8 mouse cellular contexts compared by ENCODE assay signal in genomic region chr1:184033390-184034010, GRCm38 (mm10). TPM values are rescaled to one million over a fixed set of nuclear protein-coding genes. Genes with fewer than 3 reads are reported as not detected.
DNase-seq lines count a peak whose midpoint lies in the region; ATAC-seq and TF ChIP-seq lines count a peak whose summit lies in the region.

No protein-coding gene starts in this region.

- peak overlapping the region; percentile 83 for H3K9ac ChIP-seq in ES-E14 (ENCODE audit: insufficient read depth, low read depth, low read length, poor library complexity, severe bottlenecking)
- H3K9ac ChIP-seq in embryonic facial prominence, embryonic 12.5 days = peak overlapping the region; percentile 75
- H3K9ac ChIP-seq in heart, embryonic 12.5 days = peak overlapping the region; percentile 96

- H3K4me2 ChIP-seq in embryonic facial prominence, embryonic 12.5 days (replicated peaks) = peak overlapping the region; percentile 85
- H3K4me2 ChIP-seq in heart, embryonic 12.5 days = peak overlapping the region; percentile 84

- DNase-seq in ES-E14 (ENCODE audit: low read depth, low spot score) = no peak
- DNase-seq in left cerebral cortex, adult 9 months (ENCODE audit: low spot score in 2 of 2) = peak; percentile 22 to 51
- DNase-seq in skeletal muscle tissue, adult 2 months (ENCODE audit: low read depth, low spot score) = peak; percentile 70
- no peak for DNase-seq in natural killer cell, adult 2 months (ENCODE audit: low spot score in 2 of 2)

- H3K9me3 ChIP-seq in ES-E14 (ENCODE audit: control insufficient read depth, insufficient read depth, low read depth, low read length) = no peaks in the 10 kb centered on the region
- no peaks in the 10 kb centered on the region for H3K9me3 ChIP-seq in embryonic facial prominence, embryonic 12.5 days
- no peaks in the 10 kb centered on the region for H3K9me3 ChIP-seq in heart, embryonic 12.5 days (replicated peaks)

- in situ Hi-C loops in ES-E14 (cut with MboI; ENCODE audit: low sequenced_read_pairs in 2 of 2, unreplicated experiment in 2 of 2) = no loop called here

- H3K36me3 ChIP-seq in C2C12 (ENCODE audit: control insufficient read depth, insufficient read depth) (peaks cover 21% of the 10 kb centered on the region), ES-E14 (ENCODE audit: control insufficient read depth, insufficient read depth, low read length, poor library complexity, severe bottlenecking) (no peaks in the 10 kb centered on the region)
- no peaks in the 10 kb centered on the region for H3K36me3 ChIP-seq in embryonic facial prominence, embryonic 12.5 days
- peaks cover 19% of the 10 kb centered on the region for H3K36me3 ChIP-seq in heart, embryonic 12.5 days

- peaks cover 33% of the 10 kb centered on the region for H3K79me3 ChIP-seq in C2C12 (ENCODE audit: low read depth)

- peak; percentile 77 for TF ChIP-seq CTCF in C2C12 (IDR thresholded peaks at IDR 0.05; ENCODE audit: control insufficient read depth, insufficient read depth, insufficient read length)

- WGBS in embryonic facial prominence, embryonic 12.5 days = under 1% methylated on average over 62 of the region's 63 CpGs
- under 1% methylated on average over 63 of the region's 63 CpGs for WGBS in heart, embryonic 12.5 days

- H3K4me1 ChIP-seq in ES-E14 (ENCODE audit: control insufficient read depth in 2 of 2, insufficient read depth in 2 of 2, low read length in 2 of 2, poor library complexity in 1 of 2) = peaks cover 0 to 3% of the 10 kb centered on the region in 2 experiments; a peak in 1 of 4 replicates
- H3K4me1 ChIP-seq in embryonic facial prominence, embryonic 12.5 days = 0 out of 2 replicates have a peak, but pooled peaks cover 10% of the 10 kb centered on the region
- peaks cover 36% of the 10 kb centered on the region for H3K4me1 ChIP-seq in heart, embryonic 12.5 days (replicated peaks)

- H3K27me3 ChIP-seq in C2C12 (ENCODE audit: control insufficient read depth, insufficient read depth, insufficient read length) = no peaks in the 10 kb centered on the region
- 0 out of 2 replicates have a peak, but pooled peaks cover 3% of the 10 kb centered on the region for H3K27me3 ChIP-seq in embryonic facial prominence, embryonic 12.5 days
- no peaks in the 10 kb centered on the region for H3K27me3 ChIP-seq in heart, embryonic 12.5 days (replicated peaks)

- H3ac ChIP-seq in C2C12 (ENCODE audit: control insufficient read depth, insufficient read length, low read depth) = peak overlapping the region; percentile 71

- H3K79me2 ChIP-seq in C2C12 (ENCODE audit: control insufficient read depth, insufficient read depth) = peaks cover 42% of the 10 kb centered on the region

- ATAC-seq in embryonic facial prominence, embryonic 12.5 days (ENCODE audit: insufficient number of reproducible peaks, insufficient read depth, low FRiP score, low TSS enrichment) = peak; percentile 73
- peak; percentile 83 for ATAC-seq in heart, embryonic 12.5 days (ENCODE audit: insufficient number of reproducible peaks, low FRiP score)
- peak; percentile 53 for ATAC-seq in megakaryocyte-erythroid progenitor cell, adult 5-6 weeks (replicated peaks; ENCODE audit: low FRiP score, low TSS enrichment, poor library complexity, severe bottlenecking)

- peak overlapping the region; percentile 30; the same call in 1 of the 2 replicates for H3K27ac ChIP-seq in ES-E14 (ENCODE audit: insufficient read depth, low read depth, low read length, poor library complexity, severe bottlenecking)
- H3K27ac ChIP-seq in embryonic facial prominence, embryonic 12.5 days = peak overlapping the region; percentile 94
- H3K27ac ChIP-seq in heart, embryonic 12.5 days (ENCODE audit: poor library complexity, severe bottlenecking) = peak overlapping the region; percentile 98

- H3K4me3 ChIP-seq in C2C12 (ENCODE audit: insufficient read depth, poor library complexity, severe bottlenecking) (peak overlapping the region; percentile 46), ES-E14 (ENCODE audit: insufficient read depth in 1 of 2, low read depth in 1 of 2, low read length in 2 of 2, poor library complexity in 1 of 2, severe bottlenecking in 1 of 2) (peak overlapping the region; percentile 86 to 87)
- H3K4me3 ChIP-seq in embryonic facial prominence, embryonic 12.5 days = peak overlapping the region; percentile 70
- peak overlapping the region; percentile 76 for H3K4me3 ChIP-seq in heart, embryonic 12.5 days

TF ChIP-seq in C2C12, 6 proteins besides CTCF, POLR2A, EP300 and RAD21:
- TF ChIP-seq MAX (IDR thresholded peaks at IDR 0.05) (no peak), USF1 (IDR thresholded peaks at IDR 0.05; ENCODE audit: low read depth) (no peak), CEBPB (IDR thresholded peaks at IDR 0.05; ENCODE audit: low read depth) (no peak), MYOD1 (IDR thresholded peaks at IDR 0.05; ENCODE audit: control insufficient read depth, insufficient read length, low read depth) (no peak), FOSL1 (IDR thresholded peaks at IDR 0.05; ENCODE audit: insufficient read depth, low read length, poor library complexity, severe bottlenecking) (no peak), MYOG (IDR thresholded peaks at IDR 0.05; ENCODE audit: control insufficient read depth, extremely low read depth, insufficient read length) (no peak)

TF ChIP-seq in ES-E14, 5 proteins besides CTCF, POLR2A, EP300 and RAD21:
- no peak for TF ChIP-seq ZNF384 (IDR thresholded peaks at IDR 0.05; ENCODE audit: low read depth, low read length)
- TF ChIP-seq CHD2 (IDR thresholded peaks at IDR 0.05; ENCODE audit: low read depth, low read length) = no peak
- no peak; the same call in 1 of the 2 replicates for TF ChIP-seq HCFC1 (IDR thresholded peaks at IDR 0.05; ENCODE audit: borderline replicate concordance, insufficient read depth, low read length)
- no peak for TF ChIP-seq ZC3H11A (IDR thresholded peaks at IDR 0.05; ENCODE audit: borderline replicate concordance, low read depth, low read length)
- no peak for TF ChIP-seq MAFK (IDR thresholded peaks at IDR 0.05; ENCODE audit: insufficient read depth, low read depth, low read length)

RNA-seq across cellular contexts. Expression of gene 1700056E22Rik, which starts 0.6 kb away (rescaled TPM):
- 0.90 TPM for polyA plus RNA-seq in C2C12 (2012; fragmentation: generic; extraction: Trizol)
- 0.90 and 1.1 TPM in 2 replicates for total RNA-seq in ES-E14 (2012; rRNA removed)
- polyA plus RNA-seq in embryonic facial prominence, embryonic 12.5 days (2016; fragmentation: Nextera tagmentation; extraction: Ambion mirVana) = 1.0 and 1.3 TPM in 2 replicates
- 3.2 and 3.8 TPM in 2 replicates for polyA plus RNA-seq in heart, embryonic 12.5 days (2016; fragmentation: Nextera tagmentation; extraction: Ambion mirVana)
- total RNA-seq in megakaryocyte-erythroid progenitor cell, adult 5-6 weeks (2014; fragmentation: Nextera tagmentation) = 0.40 TPM in 1 of 2 replicates, not detected in the other
- total RNA-seq in megakaryocyte-erythroid progenitor cell, adult 5-6 weeks (2017) = 0.50 TPM in 1 of 2 replicates, not detected in the other

RNA-seq across cellular contexts. Expression of gene Dusp10, which starts 20.4 kb away (rescaled TPM):
- polyA plus RNA-seq in C2C12 (2012; fragmentation: generic; extraction: Trizol) = 9.1 TPM
- 2.1 and 5.4 TPM in 2 replicates for total RNA-seq in ES-E14 (2012; rRNA removed)
- polyA plus RNA-seq in embryonic facial prominence, embryonic 12.5 days (2016; fragmentation: Nextera tagmentation; extraction: Ambion mirVana) = 7.2 and 8.1 TPM in 2 replicates
- polyA plus RNA-seq in heart, embryonic 12.5 days (2016; fragmentation: Nextera tagmentation; extraction: Ambion mirVana) = 13.0 and 14.9 TPM in 2 replicates
- total RNA-seq in megakaryocyte-erythroid progenitor cell, adult 5-6 weeks (2014; fragmentation: Nextera tagmentation) = 3.4 and 5.2 TPM in 2 replicates
- total RNA-seq in megakaryocyte-erythroid progenitor cell, adult 5-6 weeks (2017) = 1.2 and 10.1 TPM in 2 replicates

Comparison
In these comparisons a context has a peak if more than half of its experiments do, and no peak if none do; other contexts are left out.
1. DNase-seq: peak in left cerebral cortex, adult 9 months (2 of 2) and skeletal muscle tissue, adult 2 months (single experiment); none in ES-E14 (single experiment) and natural killer cell, adult 2 months (0 of 2).
2. H3K27ac ChIP-seq: peak in every context shown above with its lines; median percentile 98 in heart, embryonic 12.5 days; 94 in embryonic facial prominence, embryonic 12.5 days; 30 in ES-E14.
3. Peak in every context shown above with its lines, with median percentiles within 50 percentile points of each other: H3K4me3 ChIP-seq, H3K9ac ChIP-seq and ATAC-seq.